Mouse (Mus musculus) CH12.LX (cell line): ENCODE measurements at regions not wholly inside any gene's neighbourhood (a gene's known extent, or its start where the extent isn't known, plus 50 kb on each side); places are given as distances from the start of the nearest gene placed in this dataset.

Experiments
- CTCF ChIP-seq, 2 experiments: IDR thresholded peaks in 1 of 2; conservative IDR thresholded peaks in 1 of 2; 2 replicates each; pipeline ENCODE4 v1.5.1; 2011 to 2012; ENCODE audit warnings: low read depth in 2 of 2, low read length in 2 of 2, improper control_type of control experiment in 1 of 2, inconsistent platforms in 1 of 2, mild to moderate bottlenecking in 1 of 2, moderate library complexity in 1 of 2
- MEF2A ChIP-seq: IDR thresholded peaks from 2 replicates; pipeline ENCODE4 v1.6.1; 2014; ENCODE audit warnings: low read depth, mild to moderate bottlenecking, inconsistent platforms, low read length, improper control_type of control experiment, borderline replicate concordance
- NRF1 ChIP-seq: IDR thresholded peaks from 2 replicates; pipeline ENCODE4 v1.6.1; 2014; ENCODE audit warnings: low read depth, mild to moderate bottlenecking, inconsistent platforms, low read length, improper control_type of control experiment, moderate library complexity
- POLR2A ChIP-seq: IDR thresholded peaks from 2 replicates; pipeline ENCODE4 v1.6.1; 2011; ENCODE audit warnings: low read depth, mild to moderate bottlenecking, improper control_type of control experiment, low read length
- RAD21 ChIP-seq: IDR thresholded peaks from 2 replicates; pipeline ENCODE4 v1.6.1; 2011; ENCODE audit warnings: low read depth, mild to moderate bottlenecking, low read length, improper control_type of control experiment, moderate library complexity

DNA sequence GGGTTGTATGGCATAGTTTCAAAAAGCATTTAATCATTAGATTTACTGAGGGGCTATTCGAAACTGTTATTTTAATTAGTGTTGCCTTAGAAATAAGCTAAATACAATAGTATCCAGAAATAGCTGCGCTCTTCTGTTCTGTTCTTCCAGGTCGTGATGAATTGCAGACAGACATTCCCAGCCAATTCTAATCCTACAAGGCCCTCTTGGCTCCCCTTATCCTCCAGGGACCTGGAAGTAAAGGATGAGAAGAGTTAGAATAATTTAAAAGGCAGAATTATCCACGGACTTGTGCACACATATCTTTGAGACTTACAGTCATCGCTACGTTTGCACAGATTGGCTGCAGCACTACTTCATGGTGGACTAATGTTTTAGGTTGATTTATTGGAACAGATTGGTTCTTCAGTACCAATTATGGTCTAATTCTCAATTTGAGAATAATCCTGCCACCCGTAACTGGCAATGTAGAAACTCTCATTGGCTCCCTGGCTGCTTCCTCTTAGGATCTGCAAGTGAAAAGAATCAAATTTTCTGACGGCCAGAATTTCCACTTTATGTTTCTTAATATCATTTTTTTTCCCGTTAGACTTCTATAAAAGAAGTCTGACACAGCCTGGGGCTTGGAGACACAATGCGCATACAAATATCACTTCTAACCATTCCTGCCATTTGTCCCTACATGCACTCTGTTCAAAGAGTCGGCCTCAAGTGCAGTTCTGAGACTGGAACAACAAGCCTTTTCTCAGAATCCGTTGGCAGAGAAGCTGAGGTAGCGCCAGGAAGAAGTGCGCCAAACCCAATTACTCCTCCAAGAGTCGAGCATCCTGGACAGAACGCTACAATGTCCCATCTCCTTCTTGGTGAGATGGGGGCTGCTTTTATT is 225.4 kb downstream of the Dusp6 start:
- TF ChIP-seq MEF2A: no peak
- TF ChIP-seq POLR2A: no peak
- TF ChIP-seq CTCF (conservative IDR thresholded peaks at IDR 0.05 in 1 of 2, IDR thresholded peaks at IDR 0.05 in 1 of 2; ENCODE audit: low read depth in 2 of 2, low read length in 2 of 2): no peak
- no peak for TF ChIP-seq RAD21
- no peak for TF ChIP-seq NRF1
